Mouse (Mus musculus) midbrain, embryonic 10.5 days (tissue): Measurements from ENCODE around the gene Zfp324. TPM values are rescaled to one million over a fixed set of nuclear protein-coding genes. Genes with fewer than 3 reads are reported as not detected.

ENCODE experiments used
- DNase-seq: peaks from one replicate; pipeline ENCODE4 v3.0.0-alpha.2; 2017; ENCODE audit warnings: low spot score
- H3K27ac ChIP-seq: fragments of 300-500 bp; sonication (generic); replicated peaks from 2 replicates; pipeline ENCODE4 v1.5.1; 2016; ENCODE audit warnings: mild to moderate bottlenecking
- H3K27me3 ChIP-seq: fragments of 300-500 bp; sonication (generic); 2 replicates; pipeline ENCODE4 v1.6.1; 2016; ENCODE audit warnings: low read depth, mild to moderate bottlenecking; ENCODE audit not compliant: poor library complexity, severe bottlenecking
- H3K36me3 ChIP-seq: fragments of 300-500 bp; sonication (generic); 2 replicates; pipeline ENCODE4 v1.6.1; 2016; ENCODE audit warnings: mild to moderate bottlenecking, moderate library complexity
- H3K4me1 ChIP-seq: fragments of 300-500 bp; sonication (generic); 2 replicates; pipeline ENCODE4 v1.6.1; 2016
- H3K4me3 ChIP-seq: fragments of 300-500 bp; sonication (generic); 2 replicates; pipeline ENCODE4 v1.5.1; 2016; ENCODE audit warnings: mild to moderate bottlenecking, moderate library complexity
- H3K9me3 ChIP-seq: fragments of 300-500 bp; sonication (generic); replicated peaks from 2 replicates; pipeline ENCODE4 v1.6.1; 2016; ENCODE audit warnings: mild to moderate bottlenecking
- whole genome bisulfite sequencing: fragments of 180-500 bp; shearing (Covaris S2); methylation state at CpG from one replicate; pipeline ENCODE4 v1.1.7; 2016; 5-methylcytosine and 5-hydroxymethylcytosine counted together
- polyA plus RNA-seq: library from polyadenylated mRNA; unstranded; fragments of >200 nt; fragmentation: Nextera tagmentation; extraction: Ambion mirVana; gene quantifications from 2 replicates; pipeline ENCODE4 v1.2.1, GENCODE M21; 2016

Zfp324 gene
- polyA plus RNA-seq, 1 experiment from 2014 or later = 11.4 TPM

GRCm38 (mm10) chr7:12978931-12979722 is 13.5 kb downstream of the Zfp324 start:
- Histone ChIP-seq H3K27ac (peak overlapping the region; percentile 97), H3K4me1 (peaks cover 24% of the 10 kb centered on the region), H3K4me3 (peak overlapping the region; percentile 77), H3K36me3 (peaks cover 21% of the 10 kb centered on the region), H3K9me3 (no peaks in the 10 kb centered on the region), H3K27me3 (no peaks in the 10 kb centered on the region)
- 92% methylated on average over 18 of the region's 18 CpGs for WGBS
- no peak for DNase-seq

DNA sequence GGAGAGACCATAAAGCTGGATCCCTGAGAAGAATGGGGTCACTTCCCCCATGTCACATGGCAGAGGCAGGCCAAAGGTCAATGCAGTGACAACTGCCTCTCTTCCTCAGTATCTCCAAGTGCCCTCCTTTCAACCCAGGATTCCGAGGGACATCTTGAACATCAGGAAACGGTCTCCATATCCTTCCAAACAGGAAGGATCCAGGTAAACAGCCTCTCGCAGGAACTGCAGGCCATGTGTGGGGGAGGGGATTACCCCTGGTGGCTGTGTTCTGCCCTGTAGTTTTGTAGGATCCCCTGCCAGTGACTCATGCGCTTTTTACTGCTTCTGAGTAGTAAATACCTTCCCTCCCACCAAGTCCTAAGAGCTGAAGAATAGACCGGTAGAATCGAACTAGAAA is 14.1 kb downstream of the Zfp324 start:
- no peaks in the 10 kb centered on the region for H3K9me3 ChIP-seq
- WGBS = 80% methylated on average over 6 of the region's 6 CpGs
- H3K36me3 ChIP-seq = peaks cover 21% of the 10 kb centered on the region
- peaks cover 24% of the 10 kb centered on the region for H3K4me1 ChIP-seq
- no peak overlapping the region for H3K27ac ChIP-seq
- H3K27me3 ChIP-seq = no peaks in the 10 kb centered on the region
- no peak for DNase-seq
- H3K4me3 ChIP-seq = no peak overlapping the region

DNA sequence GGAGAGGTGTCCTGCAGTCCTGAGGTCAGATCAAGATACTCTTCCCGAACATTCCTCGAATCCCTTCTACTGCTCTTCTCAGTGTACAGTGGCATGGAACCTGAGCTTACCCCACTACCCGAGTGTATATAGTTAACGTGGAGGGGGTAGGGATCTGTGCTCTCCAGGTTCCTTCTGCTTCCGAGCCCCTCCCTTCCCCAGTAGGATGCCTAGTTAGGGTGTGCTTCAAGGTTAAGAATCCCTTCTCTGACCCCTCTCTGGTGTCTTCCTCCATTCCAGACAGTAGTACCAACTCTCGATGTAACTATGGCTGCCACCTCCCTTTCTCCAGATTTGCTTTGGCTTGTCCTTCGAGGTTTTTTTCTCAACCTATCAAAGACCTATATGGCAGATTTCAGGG is 14.7 kb downstream of the Zfp324 start:
- no peak for DNase-seq
- Histone ChIP-seq H3K27me3 (no peaks in the 10 kb centered on the region), H3K9me3 (no peaks in the 10 kb centered on the region), H3K27ac (no peak overlapping the region), H3K36me3 (peaks cover 21% of the 10 kb centered on the region), H3K4me3 (no peak overlapping the region), H3K4me1 (peaks cover 24% of the 10 kb centered on the region)
- WGBS = 87% methylated on average over 7 of the region's 7 CpGs

DNA sequence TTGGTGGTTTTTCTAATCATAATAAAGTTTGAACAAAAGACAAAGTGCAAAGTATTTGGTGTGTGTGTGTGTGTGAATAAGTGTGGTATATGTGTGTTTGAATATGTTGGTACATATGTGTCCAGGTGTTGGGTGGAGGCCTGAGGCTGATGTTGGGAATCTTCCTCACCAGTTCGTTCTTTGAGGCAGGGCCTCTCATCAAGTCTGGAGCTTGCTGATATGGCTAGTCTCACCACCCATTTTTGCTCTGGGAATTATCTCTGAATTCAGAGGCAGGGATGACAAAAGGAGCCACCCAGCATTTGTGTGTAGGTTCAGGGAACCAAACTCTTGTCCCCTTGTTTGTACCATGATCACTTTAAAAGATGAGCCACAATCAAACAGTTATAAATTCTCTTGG is 20.1 kb downstream of the Zfp324 start:
- H3K4me3 ChIP-seq = no peak overlapping the region
- WGBS = 76% methylated on average over 1 of the region's 1 CpGs
- H3K27ac ChIP-seq = no peak overlapping the region
- no peak for DNase-seq
- peaks cover 14% of the 10 kb centered on the region for H3K36me3 ChIP-seq
- no peaks in the 10 kb centered on the region for H3K4me1 ChIP-seq
- no peaks in the 10 kb centered on the region for H3K9me3 ChIP-seq
- H3K27me3 ChIP-seq = no peaks in the 10 kb centered on the region

DNA sequence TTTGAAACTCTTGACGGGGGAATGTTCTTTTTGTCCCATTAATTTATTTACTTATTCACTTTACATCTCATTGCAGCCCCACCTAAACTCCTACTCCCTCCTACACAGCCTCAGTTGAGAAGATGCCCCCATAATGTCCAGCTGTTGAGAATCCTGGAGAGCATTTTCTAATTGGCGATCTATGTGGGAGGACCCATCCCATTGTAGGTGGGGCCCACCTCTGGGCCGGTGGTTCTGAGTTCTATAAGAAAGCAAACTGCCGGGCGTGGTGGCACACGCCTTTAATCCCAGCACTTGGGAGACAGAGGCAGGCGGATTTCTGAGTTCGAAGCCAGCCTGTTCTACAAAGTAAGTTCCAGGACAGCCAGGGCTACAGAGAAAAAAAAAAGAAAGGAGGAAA is 21.3 kb downstream of the Zfp324 start:
- DNase-seq = no peak
- 86% methylated on average over 8 of the region's 8 CpGs for whole genome bisulfite sequencing
- no peaks in the 10 kb centered on the region for H3K27me3 ChIP-seq

GRCm38 (mm10) chr7:12987409-12988189 is 22.0 kb downstream of the Zfp324 start:
- no peaks in the 10 kb centered on the region for H3K27me3 ChIP-seq
- no peak overlapping the region for H3K27ac ChIP-seq
- no peaks in the 10 kb centered on the region for H3K4me1 ChIP-seq
- 89% methylated on average over 8 of the region's 8 CpGs for WGBS
- no peaks in the 10 kb centered on the region for H3K9me3 ChIP-seq
- peaks cover 3% of the 10 kb centered on the region for H3K36me3 ChIP-seq
- DNase-seq = no peak
- no peak overlapping the region for H3K4me3 ChIP-seq

More for the DNA sequence above, 21.3 kb downstream of the Zfp324 start:
- Histone ChIP-seq H3K9me3 (no peaks in the 10 kb centered on the region), H3K4me1 (no peaks in the 10 kb centered on the region), H3K4me3 (no peak overlapping the region), H3K36me3 (peaks cover 9% of the 10 kb centered on the region), H3K27ac (no peak overlapping the region)

DNA sequence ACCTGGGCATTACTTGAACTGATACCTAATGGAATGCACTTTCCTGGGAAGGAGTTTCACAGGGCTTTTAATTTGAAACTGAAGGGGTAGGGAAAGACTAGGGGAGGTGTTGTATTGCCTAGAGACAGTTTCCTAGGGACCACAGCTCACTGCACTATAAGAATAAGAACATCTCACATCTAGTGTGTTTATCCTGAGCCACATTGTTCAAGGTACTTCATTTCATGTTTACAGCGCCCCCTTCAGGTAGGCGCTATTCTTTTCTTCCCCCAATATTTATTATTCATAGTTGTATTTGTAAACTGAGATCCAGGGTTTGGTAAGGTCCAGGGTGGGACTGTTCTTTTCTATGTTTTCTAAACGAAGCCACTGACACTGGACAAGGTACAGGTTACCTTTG is 26.6 kb downstream of the Zfp324 start:
- WGBS = 5% methylated on average over 3 of the region's 3 CpGs
- no peak overlapping the region for H3K4me3 ChIP-seq
- H3K9me3 ChIP-seq = no peaks in the 10 kb centered on the region
- no peaks in the 10 kb centered on the region for H3K36me3 ChIP-seq
- DNase-seq = no peak
- H3K4me1 ChIP-seq = no peaks in the 10 kb centered on the region
- no peak overlapping the region for H3K27ac ChIP-seq
- H3K27me3 ChIP-seq = no peaks in the 10 kb centered on the region

- WGBS = 89% methylated on average over 10 of the region's 10 CpGs
- Histone ChIP-seq H3K4me1 (no peaks in the 10 kb centered on the region), H3K27ac (no peak overlapping the region), H3K27me3 (no peaks in the 10 kb centered on the region), H3K9me3 (no peaks in the 10 kb centered on the region), H3K36me3 (no peaks in the 10 kb centered on the region), H3K4me3 (no peak overlapping the region)
- DNase-seq = no peak
Observed at GRCm38 (mm10) chr7:12993148-12993547, 27.5 kb downstream of the Zfp324 start.

GRCm38 (mm10) chr7:12995862-12996261 is 30.2 kb downstream of the Zfp324 start:
- no peak for DNase-seq
- Histone ChIP-seq H3K36me3 (no peaks in the 10 kb centered on the region), H3K4me1 (no peaks in the 10 kb centered on the region), H3K27ac (no peak overlapping the region), H3K27me3 (no peaks in the 10 kb centered on the region), H3K4me3 (no peak overlapping the region), H3K9me3 (no peaks in the 10 kb centered on the region)

- Histone ChIP-seq H3K27ac (no peak overlapping the region), H3K4me3 (no peak overlapping the region), H3K9me3 (no peaks in the 10 kb centered on the region), H3K36me3 (no peaks in the 10 kb centered on the region), H3K27me3 (no peaks in the 10 kb centered on the region), H3K4me1 (no peaks in the 10 kb centered on the region)
- 76% methylated on average over 5 of the region's 5 CpGs for WGBS
- no peak for DNase-seq
Observed at GRCm38 (mm10) chr7:12997230-12997629, 31.6 kb downstream of the Zfp324 start.

DNA sequence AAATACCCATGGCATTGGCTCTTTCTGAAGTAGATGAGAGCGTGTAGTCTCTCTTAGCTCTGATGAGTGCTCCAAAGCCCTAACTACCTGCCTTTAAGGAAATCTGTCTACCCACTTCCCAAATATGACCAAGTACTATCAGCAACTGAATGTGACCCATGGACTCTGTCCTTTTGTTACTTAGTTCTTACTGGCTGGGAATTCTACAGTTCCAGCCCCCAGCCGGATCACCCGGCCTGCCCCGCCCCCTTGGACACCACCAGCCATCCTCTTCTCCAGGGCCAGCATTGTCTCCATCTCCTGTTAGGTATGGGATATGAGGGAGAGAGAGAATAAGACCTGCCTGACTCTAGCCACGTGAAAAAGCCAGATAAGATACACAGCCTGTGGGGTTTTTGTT is 32.4 kb downstream of the Zfp324 start, which contains the start of gene Slc27a5:
Slc27a5 (minus strand) TSS at position 140 of the 400 bp plus-strand sequence.
- Histone ChIP-seq H3K27me3 (no peaks in the 10 kb centered on the region), H3K4me1 (no peaks in the 10 kb centered on the region), H3K9me3 (no peaks in the 10 kb centered on the region), H3K4me3 (no peak within 1 kb of the TSS), H3K27ac (no peak within 1 kb of the TSS), H3K36me3 (no peaks in the 10 kb centered on the region)
- WGBS = 81% methylated on average over 5 of the region's 5 CpGs
- no peak for DNase-seq

DNA sequence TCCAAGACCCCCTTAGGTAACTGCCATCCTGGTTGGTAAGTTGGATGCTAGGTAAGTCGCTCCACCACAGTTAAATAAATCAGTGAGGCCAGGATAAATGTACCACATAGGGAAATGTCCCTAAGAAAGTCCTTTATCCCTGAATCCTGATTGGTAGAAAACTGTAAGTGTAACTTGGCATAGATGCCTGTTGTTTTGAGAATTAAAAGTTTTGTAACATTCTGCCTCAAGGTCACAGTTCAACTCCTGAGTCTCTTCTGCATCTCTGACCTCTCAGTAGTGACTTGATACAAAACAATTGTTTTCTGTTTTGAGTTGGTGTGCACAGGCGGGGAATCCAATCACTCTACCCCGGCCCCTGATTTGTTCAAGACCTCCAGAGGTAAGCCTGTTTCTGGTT is 33.2 kb downstream of the Zfp324 start, which contains the start of gene Trim28:
Trim28 (plus strand) TSS at position 264 of the 400 bp plus-strand sequence.
- Histone ChIP-seq H3K4me3 (no peak within 1 kb of the TSS), H3K9me3 (no peaks in the 10 kb centered on the region), H3K4me1 (no peaks in the 10 kb centered on the region), H3K27me3 (no peaks in the 10 kb centered on the region), H3K27ac (no peak within 1 kb of the TSS), H3K36me3 (peaks cover 2% of the 10 kb centered on the region; the same call in 1 of the 2 replicates)
- WGBS = 89% methylated on average over 3 of the region's 3 CpGs
- no peak for DNase-seq

GRCm38 (mm10) chr7:13001584-13001983 is 35.9 kb downstream of the Zfp324 start:
- H3K9me3 ChIP-seq = no peaks in the 10 kb centered on the region

More at GRCm38 (mm10) chr7:13001584-13001983, 35.9 kb downstream of the Zfp324 start:
- H3K36me3 ChIP-seq = peaks cover 27% of the 10 kb centered on the region
- no peak overlapping the region for H3K4me3 ChIP-seq
- 78% methylated on average over 1 of the region's 1 CpGs for WGBS
- H3K4me1 ChIP-seq = no peaks in the 10 kb centered on the region
- H3K27ac ChIP-seq = no peak overlapping the region
- DNase-seq = no peak
- H3K27me3 ChIP-seq = peaks cover 2% of the 10 kb centered on the region; the same call in 1 of the 2 replicates
